Mouse (Mus musculus): Measurements from ENCODE around the gene Acp7. TPM values are rescaled to one million over a fixed set of nuclear protein-coding genes. Genes with fewer than 3 reads are reported as not detected.

Acp7 gene
- polyA plus RNA-seq, 1 experiment from 2014 or later, result not detected

DNA sequence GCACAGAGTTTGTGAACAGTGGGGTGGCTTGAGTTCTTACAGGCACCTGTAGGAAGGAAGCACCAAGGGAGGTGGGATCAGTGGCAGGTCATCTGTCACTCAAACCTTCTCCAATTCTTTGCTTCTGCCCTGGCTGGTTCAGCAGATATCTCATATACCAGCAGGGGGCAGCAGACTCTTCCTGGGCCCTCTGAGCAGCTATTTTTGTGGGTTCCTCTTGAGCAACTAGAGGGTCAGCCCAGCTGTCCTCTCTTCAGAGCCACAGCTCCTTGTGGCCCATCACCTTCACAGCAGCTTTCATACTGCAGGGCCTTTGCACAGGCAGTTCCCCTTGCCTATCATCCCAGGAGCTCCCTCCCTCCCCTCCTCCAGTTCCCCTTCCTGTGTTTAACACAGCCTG is 62.9 kb downstream of the Acp7 start:
- peak; percentile 33; the same call in 1 of the 2 replicates for ATAC-seq
- no peak overlapping the region for H3K4me2 ChIP-seq (ENCODE audit: low read depth, low read length)
- H3K4me1 ChIP-seq (ENCODE audit: insufficient read depth), result peaks cover 23% of the 10 kb centered on the region
- H3K27me3 ChIP-seq (ENCODE audit: insufficient read depth, low read length), result no peaks in the 10 kb centered on the region
- H3K9ac ChIP-seq (replicated peaks), result no peak overlapping the region
- no peak overlapping the region for H3K4me3 ChIP-seq (ENCODE audit: low read depth, low read length)
- no peak overlapping the region for H3K27ac ChIP-seq (ENCODE audit: low read depth)
- peak; percentile 91 for TF ChIP-seq CTCF (IDR thresholded peaks at IDR 0.05; ENCODE audit: low read depth)
- TF ChIP-seq EP300 (IDR thresholded peaks at IDR 0.05; ENCODE audit: low read depth), result no peak
- no peaks in the 10 kb centered on the region for H3K9me3 ChIP-seq (ENCODE audit: low read length)
- peak; percentile 73 for DNase-seq
- H3K36me3 ChIP-seq (replicated peaks; ENCODE audit: insufficient read depth, low read length), result peaks cover 30% of the 10 kb centered on the region

DNA sequence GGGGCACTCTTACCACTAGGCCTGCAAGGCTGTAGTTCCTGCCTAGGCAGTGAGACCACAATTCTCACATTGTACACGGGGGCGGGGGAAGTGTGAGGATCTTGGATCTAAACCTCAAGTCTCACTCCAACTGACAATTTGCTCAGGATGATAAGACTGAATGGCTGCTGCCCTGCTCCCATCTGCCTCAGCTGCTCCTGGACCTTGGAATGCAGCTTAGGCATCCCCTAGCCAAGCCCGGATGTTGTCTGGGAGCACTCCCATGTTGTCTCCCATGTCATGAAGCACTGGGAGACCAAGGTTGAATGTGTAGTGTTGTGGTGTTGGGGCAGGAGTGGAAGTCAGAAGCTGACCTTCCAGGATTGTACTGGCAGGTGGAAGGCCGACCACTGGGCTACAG is 63.6 kb downstream of the Acp7 start:
- H3K36me3 ChIP-seq (replicated peaks; ENCODE audit: insufficient read depth, low read length), result peaks cover 35% of the 10 kb centered on the region
- no peak for TF ChIP-seq CTCF (IDR thresholded peaks at IDR 0.05; ENCODE audit: low read depth)
- no peak for TF ChIP-seq EP300 (IDR thresholded peaks at IDR 0.05; ENCODE audit: low read depth)

GRCm38 (mm10) chr7:28565407-28565806 is 65.7 kb downstream of the Acp7 start:
- H3K9me3 ChIP-seq (ENCODE audit: low read length), result no peaks in the 10 kb centered on the region
- DNase-seq (no peak), ATAC-seq (no peak)
- no peak overlapping the region for H3K4me3 ChIP-seq (ENCODE audit: low read depth, low read length)
- H3K36me3 ChIP-seq (replicated peaks; ENCODE audit: insufficient read depth, low read length), result peaks cover 52% of the 10 kb centered on the region
- no peak for TF ChIP-seq EP300 (IDR thresholded peaks at IDR 0.05; ENCODE audit: low read depth)
- TF ChIP-seq CTCF (IDR thresholded peaks at IDR 0.05; ENCODE audit: low read depth), result no peak
- no peaks in the 10 kb centered on the region for H3K4me1 ChIP-seq (ENCODE audit: insufficient read depth)
- 80% methylated on average over 5 of the region's 5 CpGs for WGBS (ENCODE audit: insufficient replicate concordance)
- no peak overlapping the region for H3K27ac ChIP-seq (ENCODE audit: low read depth)
- H3K27me3 ChIP-seq (ENCODE audit: insufficient read depth, low read length), result no peaks in the 10 kb centered on the region
- H3K9ac ChIP-seq (replicated peaks), result no peak overlapping the region
- H3K4me2 ChIP-seq (ENCODE audit: low read depth, low read length), result no peak overlapping the region

More for the DNA sequence above, 63.6 kb downstream of the Acp7 start:
- WGBS (ENCODE audit: insufficient replicate concordance), result 67% methylated on average over 4 of the region's 4 CpGs
- no peak for DNase-seq
- Histone ChIP-seq H3K27me3 (ENCODE audit: insufficient read depth, low read length) (no peaks in the 10 kb centered on the region), H3K4me2 (ENCODE audit: low read depth, low read length) (no peak overlapping the region), H3K9me3 (ENCODE audit: low read length) (no peaks in the 10 kb centered on the region), H3K4me3 (ENCODE audit: low read depth, low read length) (no peak overlapping the region), H3K9ac (replicated peaks) (no peak overlapping the region), H3K27ac (ENCODE audit: low read depth) (no peak overlapping the region), H3K4me1 (ENCODE audit: insufficient read depth) (peaks cover 17% of the 10 kb centered on the region)
- ATAC-seq, result no peak

DNA sequence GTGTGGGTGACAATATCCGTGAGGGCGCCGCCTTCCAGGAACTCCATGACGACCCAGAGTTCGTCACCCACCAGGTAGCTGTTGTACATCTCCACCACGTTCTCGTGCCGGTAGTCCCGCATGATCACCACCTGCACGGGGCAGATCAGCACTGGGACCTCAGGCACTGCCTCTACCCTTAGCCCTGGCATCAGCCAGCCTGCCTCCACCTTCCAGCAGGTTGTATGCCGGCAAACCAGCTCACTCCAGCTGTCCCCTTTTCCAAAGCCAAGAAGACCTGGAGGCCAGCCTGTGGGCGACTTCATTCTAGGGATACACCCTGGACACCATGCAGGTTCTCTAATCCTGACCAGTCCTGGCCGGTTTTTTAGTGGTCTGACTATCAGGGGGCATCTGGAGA is 68.2 kb downstream of the Acp7 start:
- no peak for ATAC-seq
- Histone ChIP-seq H3K36me3 (replicated peaks; ENCODE audit: insufficient read depth, low read length) (peaks cover 60% of the 10 kb centered on the region), H3K27ac (ENCODE audit: low read depth) (no peak overlapping the region), H3K9me3 (ENCODE audit: low read length) (no peaks in the 10 kb centered on the region), H3K4me3 (ENCODE audit: low read depth, low read length) (no peak overlapping the region), H3K27me3 (ENCODE audit: insufficient read depth, low read length) (no peaks in the 10 kb centered on the region), H3K4me1 (ENCODE audit: insufficient read depth) (no peaks in the 10 kb centered on the region), H3K4me2 (ENCODE audit: low read depth, low read length) (no peak overlapping the region), H3K9ac (replicated peaks) (no peak overlapping the region)
- 88% methylated on average over 13 of the region's 13 CpGs for WGBS (ENCODE audit: insufficient replicate concordance)
- no peak for DNase-seq
- TF ChIP-seq CTCF (IDR thresholded peaks at IDR 0.05; ENCODE audit: low read depth), result no peak
- TF ChIP-seq EP300 (IDR thresholded peaks at IDR 0.05; ENCODE audit: low read depth), result no peak

DNA sequence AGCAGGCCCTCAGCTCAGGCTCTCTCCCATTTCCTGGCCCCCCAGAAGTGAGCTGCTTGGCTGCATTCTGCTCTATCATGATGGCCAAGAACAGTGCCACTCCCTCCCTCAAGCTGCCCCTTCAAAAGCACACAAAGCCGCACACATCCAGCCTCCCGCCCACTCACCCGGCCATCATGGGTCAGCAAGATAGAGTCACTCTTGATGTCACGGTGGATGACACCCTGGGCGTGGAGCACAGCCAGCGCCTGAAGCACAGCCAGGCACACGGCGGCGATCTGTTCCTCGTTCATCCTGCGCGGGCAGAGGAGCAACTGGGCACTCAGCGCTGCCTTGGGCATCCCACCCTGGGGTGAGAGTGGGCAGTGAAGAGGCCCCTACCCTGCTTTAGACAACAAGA is 68.8 kb downstream of the Acp7 start:
- H3K9me3 ChIP-seq (ENCODE audit: low read length), result no peaks in the 10 kb centered on the region
- H3K27me3 ChIP-seq (ENCODE audit: insufficient read depth, low read length), result no peaks in the 10 kb centered on the region
- H3K36me3 ChIP-seq (replicated peaks; ENCODE audit: insufficient read depth, low read length), result peaks cover 54% of the 10 kb centered on the region
- no peaks in the 10 kb centered on the region for H3K4me1 ChIP-seq (ENCODE audit: insufficient read depth)
- H3K4me3 ChIP-seq (ENCODE audit: low read depth, low read length), result no peak overlapping the region
- H3K9ac ChIP-seq (replicated peaks), result no peak overlapping the region
- no peak for ATAC-seq
- H3K27ac ChIP-seq (ENCODE audit: low read depth), result no peak overlapping the region
- 86% methylated on average over 13 of the region's 13 CpGs for WGBS (ENCODE audit: insufficient replicate concordance)
- TF ChIP-seq CTCF (IDR thresholded peaks at IDR 0.05; ENCODE audit: low read depth), result no peak
- no peak for TF ChIP-seq EP300 (IDR thresholded peaks at IDR 0.05; ENCODE audit: low read depth)
- no peak for DNase-seq
- no peak overlapping the region for H3K4me2 ChIP-seq (ENCODE audit: low read depth, low read length)

DNA sequence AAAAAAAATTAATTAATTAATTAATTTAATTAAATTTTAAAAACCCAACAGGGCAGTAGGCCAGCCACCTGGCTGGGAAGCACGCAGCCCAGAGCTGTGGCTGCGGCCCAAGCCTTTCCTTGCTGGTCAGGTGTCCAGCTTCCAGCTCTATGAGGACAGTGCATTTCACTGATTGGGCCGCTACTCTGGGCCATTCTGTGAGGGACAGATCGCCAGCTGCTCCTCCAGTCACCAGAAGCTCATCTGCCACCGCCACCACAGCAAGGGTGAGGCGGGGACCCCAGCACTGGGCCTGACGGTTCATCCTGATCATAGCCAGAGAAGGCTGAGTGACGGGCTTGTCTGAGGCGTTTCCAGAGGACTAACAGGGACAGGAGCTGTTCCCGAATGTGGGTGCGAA is 69.2 kb downstream of the Acp7 start:
- TF ChIP-seq EP300 (IDR thresholded peaks at IDR 0.05; ENCODE audit: low read depth) (no peak), CTCF (IDR thresholded peaks at IDR 0.05; ENCODE audit: low read depth) (no peak)
- Histone ChIP-seq H3K4me1 (ENCODE audit: insufficient read depth) (no peaks in the 10 kb centered on the region), H3K9me3 (ENCODE audit: low read length) (no peaks in the 10 kb centered on the region), H3K27ac (ENCODE audit: low read depth) (no peak overlapping the region), H3K4me2 (ENCODE audit: low read depth, low read length) (no peak overlapping the region), H3K4me3 (ENCODE audit: low read depth, low read length) (no peak overlapping the region), H3K27me3 (ENCODE audit: insufficient read depth, low read length) (no peaks in the 10 kb centered on the region), H3K36me3 (replicated peaks; ENCODE audit: insufficient read depth, low read length) (peaks cover 50% of the 10 kb centered on the region), H3K9ac (replicated peaks) (no peak overlapping the region)
- no peak for DNase-seq
- no peak for ATAC-seq
- 90% methylated on average over 11 of the region's 11 CpGs for WGBS (ENCODE audit: insufficient replicate concordance)

- Histone ChIP-seq H3K27ac (ENCODE audit: low read depth) (no peak overlapping the region), H3K36me3 (replicated peaks; ENCODE audit: insufficient read depth, low read length) (peaks cover 41% of the 10 kb centered on the region), H3K4me1 (ENCODE audit: insufficient read depth) (peaks cover 3% of the 10 kb centered on the region; the same call in 1 of the 2 replicates), H3K9me3 (ENCODE audit: low read length) (no peaks in the 10 kb centered on the region), H3K4me2 (ENCODE audit: low read depth, low read length) (no peak overlapping the region), H3K27me3 (ENCODE audit: insufficient read depth, low read length) (no peaks in the 10 kb centered on the region), H3K9ac (replicated peaks) (no peak overlapping the region), H3K4me3 (ENCODE audit: low read depth, low read length) (no peak overlapping the region)
- ATAC-seq (no peak), DNase-seq (no peak)
- 83% methylated on average over 10 of the region's 10 CpGs for WGBS (ENCODE audit: insufficient replicate concordance)
- no peak for TF ChIP-seq EP300 (IDR thresholded peaks at IDR 0.05; ENCODE audit: low read depth)
- no peak for TF ChIP-seq CTCF (IDR thresholded peaks at IDR 0.05; ENCODE audit: low read depth)
Measured at GRCm38 (mm10) chr7:28560856-28561255, 70.3 kb downstream of the Acp7 start.
